Mouse (Mus musculus) liver, postnatal 0 days (tissue): ENCODE results near the gene Ccser1.

Experiments
- CTCF ChIP-seq: sonication (generic); IDR thresholded peaks from 2 replicates; pipeline ENCODE4 v1.5.1; 2016; ENCODE audit warnings: antibody characterized with exemption, low read depth
- EP300 ChIP-seq: IDR thresholded peaks from 2 replicates; pipeline ENCODE4 v1.6.1; 2016; ENCODE audit warnings: antibody characterized with exemption, low read depth, mild to moderate bottlenecking

GRCm38 (mm10) chr6:61296188-61297037 is 116.3 kb downstream of the Ccser1 start:
- no peak for TF ChIP-seq CTCF
- no peak for TF ChIP-seq EP300
